Mouse (Mus musculus) G1E-ER4 (cell line): Measurements from ENCODE around the gene Atad2b. TPM values are rescaled to one million over a fixed set of nuclear protein-coding genes. Genes with fewer than 3 reads are reported as not detected.
A peak's percentile ranks its signal among the peaks of the same experiment; 100 is the strongest.

Experiments
- GATA1 ChIP-seq: IDR thresholded peaks from one replicate; pipeline ENCODE4 v1.8.0; 2012; ENCODE audit warnings: low read length, inconsistent platforms
- polyA plus RNA-seq: library from polyadenylated mRNA; stranded (reverse); fragments of >175 nt; gene quantifications from 2 replicates; pipeline ENCODE4 v1.2.3, GENCODE M21; 2012

Atad2b gene
- polyA plus RNA-seq: 44.9 and 64.8 TPM in 2 replicates

GRCm38 (mm10) chr12:4916994-4917804, at the start of gene Atad2b:
TSS of gene Atad2b (plus strand) at chr12:4917353.
- no peak for TF ChIP-seq GATA1

GRCm38 (mm10) chr12:4868924-4869323, 48.2 kb upstream of the Atad2b start:
- no peak for TF ChIP-seq GATA1

- no peak for TF ChIP-seq GATA1
These were observed 45.9 kb upstream of the Atad2b start for GRCm38 (mm10) chr12:4871260-4871659.

- TF ChIP-seq GATA1: no peak
These were observed 44.9 kb upstream of the Atad2b start for GRCm38 (mm10) chr12:4872273-4872672.

- peak; percentile 70 for TF ChIP-seq GATA1
These were observed 44.1 kb upstream of the Atad2b start for GRCm38 (mm10) chr12:4872983-4873477.

- TF ChIP-seq GATA1: no peak
These were observed 43.6 kb upstream of the Atad2b start for GRCm38 (mm10) chr12:4873531-4873930.

- peak; percentile 77 for TF ChIP-seq GATA1
These were observed 42.8 kb upstream of the Atad2b start, which contains the start of gene Mfsd2b for GRCm38 (mm10) chr12:4874161-4874927. TSS of gene Mfsd2b (minus strand) at chr12:4874359.

- no peak for TF ChIP-seq GATA1
These were observed 41.5 kb upstream of the Atad2b start for GRCm38 (mm10) chr12:4875623-4876022.

- no peak for TF ChIP-seq GATA1
These were observed 38.8 kb upstream of the Atad2b start for GRCm38 (mm10) chr12:4878296-4878783.

- no peak for TF ChIP-seq GATA1
These were observed 38.1 kb upstream of the Atad2b start for GRCm38 (mm10) chr12:4879048-4879447.

GRCm38 (mm10) chr12:4882086-4882485, 35.1 kb upstream of the Atad2b start:
- no peak for TF ChIP-seq GATA1

- no peak for TF ChIP-seq GATA1
These were observed 32.1 kb upstream of the Atad2b start for GRCm38 (mm10) chr12:4885062-4885461.

GRCm38 (mm10) chr12:4888739-4889138, 28.4 kb upstream of the Atad2b start:
- TF ChIP-seq GATA1: no peak

GRCm38 (mm10) chr12:4889251-4889650, 27.9 kb upstream of the Atad2b start:
- TF ChIP-seq GATA1: no peak

GRCm38 (mm10) chr12:4889891-4890290, 27.3 kb upstream of the Atad2b start:
- no peak for TF ChIP-seq GATA1

- TF ChIP-seq GATA1: no peak
These were observed 19.1 kb upstream of the Atad2b start for GRCm38 (mm10) chr12:4898024-4898423.
